In genomic region chr1:67366485-67366884, GRCm38 (mm10) we compare ENCODE assay signal across 21 mouse cellular contexts.
DNase-seq lines count a peak whose midpoint lies in the region; ATAC-seq and TF ChIP-seq lines count a peak whose summit lies in the region.
"Had no signal": no experiment of that assay in that cellular context is flagged by ENCODE, and none has a peak within 500 bp of the region (broad histone marks: within the 10 kb centered on the region; RNA-seq: fewer than 3 reads in every experiment).

No protein-coding gene starts in this region.

- no peaks in the 10 kb centered on the region for H3K36me3 ChIP-seq in midbrain, embryonic 10.5 days
- no peaks in the 10 kb centered on the region for H3K36me3 ChIP-seq in midbrain, postnatal 0 days (ENCODE audit: insufficient read depth, low read length)
- H3K36me3 ChIP-seq in forebrain, embryonic 13.5 days (ENCODE audit: poor library complexity, severe bottlenecking): no peaks in the 10 kb centered on the region
- no peaks in the 10 kb centered on the region for H3K36me3 ChIP-seq in forebrain, postnatal 0 days (ENCODE audit: insufficient read depth)
- no peaks in the 10 kb centered on the region for H3K36me3 ChIP-seq in midbrain, embryonic 16.5 days (ENCODE audit: control insufficient read depth, insufficient read depth, low read length)
- H3K36me3 ChIP-seq in thymus, adult 2 months (ENCODE audit: control insufficient read depth, insufficient read depth, low read length): no peaks in the 10 kb centered on the region
- H3K36me3 ChIP-seq: embryonic facial prominence, embryonic 15.5 days; kidney, embryonic 15.5 days; limb, embryonic 13.5 days; liver, embryonic 13.5 days had no signal

- H3K4me2 ChIP-seq in midbrain, postnatal 0 days (ENCODE audit: low read depth, low read length, poor library complexity, severe bottlenecking): no peak overlapping the region
- H3K4me2 ChIP-seq in forebrain, embryonic 13.5 days: no peak overlapping the region
- H3K4me2 ChIP-seq in forebrain, postnatal 0 days (ENCODE audit: low read depth): no peak overlapping the region
- no peak overlapping the region for H3K4me2 ChIP-seq in midbrain, embryonic 16.5 days (ENCODE audit: low read length)
- H3K4me2 ChIP-seq: embryonic facial prominence, embryonic 15.5 days; kidney, embryonic 15.5 days; limb, embryonic 13.5 days; liver, embryonic 13.5 days had no signal

- 43% methylated on average over 4 of the region's 4 CpGs for WGBS in midbrain, embryonic 10.5 days
- 9% methylated on average over 4 of the region's 4 CpGs for WGBS in midbrain, postnatal 0 days
- WGBS in forebrain, embryonic 13.5 days: 10% methylated on average over 4 of the region's 4 CpGs
- WGBS in forebrain, postnatal 0 days: 9% methylated on average over 4 of the region's 4 CpGs
- WGBS in midbrain, embryonic 16.5 days: 8% methylated on average over 4 of the region's 4 CpGs
- WGBS in thymus, adult 2 months: 79% methylated on average over 4 of the region's 4 CpGs

- H3K4me1 ChIP-seq in midbrain, embryonic 10.5 days: peaks cover 30% of the 10 kb centered on the region
- H3K4me1 ChIP-seq in midbrain, postnatal 0 days (ENCODE audit: insufficient read depth, low read length): no peaks in the 10 kb centered on the region
- peaks cover 18% of the 10 kb centered on the region for H3K4me1 ChIP-seq in forebrain, embryonic 13.5 days
- peaks cover 2% of the 10 kb centered on the region; the same call in 1 of the 2 replicates for H3K4me1 ChIP-seq in forebrain, postnatal 0 days (ENCODE audit: insufficient read depth)
- peaks cover 6% of the 10 kb centered on the region for H3K4me1 ChIP-seq in midbrain, embryonic 16.5 days (ENCODE audit: control insufficient read depth, insufficient read depth, low read length)
- H3K4me1 ChIP-seq in thymus, adult 2 months (replicated peaks; ENCODE audit: control insufficient read depth, insufficient read depth, low read length): no peaks in the 10 kb centered on the region
- H3K4me1 ChIP-seq: embryonic facial prominence, embryonic 15.5 days; kidney, embryonic 15.5 days; limb, embryonic 13.5 days; liver, embryonic 13.5 days had no signal

- H3K9ac ChIP-seq in midbrain, postnatal 0 days (replicated peaks; ENCODE audit: low read length, poor library complexity, severe bottlenecking): no peak overlapping the region
- no peak overlapping the region for H3K9ac ChIP-seq in forebrain, embryonic 13.5 days
- H3K9ac ChIP-seq in forebrain, postnatal 0 days: no peak overlapping the region
- no peak overlapping the region for H3K9ac ChIP-seq in midbrain, embryonic 16.5 days (ENCODE audit: low read depth, low read length)
- H3K9ac ChIP-seq: embryonic facial prominence, embryonic 15.5 days; kidney, embryonic 15.5 days; limb, embryonic 13.5 days; liver, embryonic 13.5 days had no signal

- no peak for DNase-seq in midbrain, embryonic 10.5 days (ENCODE audit: low spot score)
- DNase-seq in midbrain, postnatal 0 days (ENCODE audit: low spot score): no peak
- no peak for DNase-seq in forebrain, postnatal 0 days
- no peak for DNase-seq in cerebellum, adult 9-11 months
- DNase-seq in frontal cortex, postnatal 10 days (ENCODE audit: low spot score in 2 of 2): no peak
- DNase-seq in thymus, adult 2 months: no peak
- DNase-seq: adrenal gland, adult 2 months; cerebellum, adult 18-20 months; cerebellum, postnatal 36 days; gastrocnemius, postnatal 25 days; heart, postnatal 36 days; kidney, adult 11 months; kidney, postnatal 36 days; liver, embryonic 13.5 days; lung, adult 2 months had no signal

- no peaks in the 10 kb centered on the region for H3K27me3 ChIP-seq in midbrain, embryonic 10.5 days (ENCODE audit: low read depth, poor library complexity, severe bottlenecking)
- H3K27me3 ChIP-seq in midbrain, postnatal 0 days (ENCODE audit: insufficient read depth, low read length): no peaks in the 10 kb centered on the region
- H3K27me3 ChIP-seq in forebrain, embryonic 13.5 days: no peaks in the 10 kb centered on the region
- H3K27me3 ChIP-seq in forebrain, postnatal 0 days (ENCODE audit: insufficient read depth, low read length): no peaks in the 10 kb centered on the region
- H3K27me3 ChIP-seq in midbrain, embryonic 16.5 days (ENCODE audit: control insufficient read depth, insufficient read depth, low read depth, low read length): no peaks in the 10 kb centered on the region
- no peaks in the 10 kb centered on the region for H3K27me3 ChIP-seq in thymus, adult 2 months (ENCODE audit: control insufficient read depth, insufficient read depth, low read length)
- H3K27me3 ChIP-seq: embryonic facial prominence, embryonic 15.5 days; kidney, embryonic 15.5 days; limb, embryonic 13.5 days; liver, embryonic 13.5 days had no signal

- no peaks in the 10 kb centered on the region for H3K9me3 ChIP-seq in midbrain, embryonic 10.5 days (replicated peaks)
- H3K9me3 ChIP-seq in midbrain, postnatal 0 days (ENCODE audit: low read length): no peaks in the 10 kb centered on the region
- no peaks in the 10 kb centered on the region for H3K9me3 ChIP-seq in forebrain, embryonic 13.5 days (replicated peaks)
- no peaks in the 10 kb centered on the region for H3K9me3 ChIP-seq in forebrain, postnatal 0 days (ENCODE audit: low read length)
- no peaks in the 10 kb centered on the region for H3K9me3 ChIP-seq in midbrain, embryonic 16.5 days (replicated peaks; ENCODE audit: control insufficient read depth, low read length, poor library complexity, severe bottlenecking)
- H3K9me3 ChIP-seq: embryonic facial prominence, embryonic 15.5 days; kidney, embryonic 15.5 days; limb, embryonic 13.5 days; liver, embryonic 13.5 days had no signal

- peak overlapping the region; percentile 33 for H3K27ac ChIP-seq in midbrain, embryonic 10.5 days (replicated peaks)
- no peak overlapping the region for H3K27ac ChIP-seq in midbrain, postnatal 0 days (ENCODE audit: low read depth, low read length)
- H3K27ac ChIP-seq in forebrain, embryonic 13.5 days: peak overlapping the region; percentile 12
- no peak overlapping the region for H3K27ac ChIP-seq in forebrain, postnatal 0 days (ENCODE audit: low read depth, low read length)
- H3K27ac ChIP-seq in midbrain, embryonic 16.5 days (ENCODE audit: low read length): no peak overlapping the region
- no peak overlapping the region for H3K27ac ChIP-seq in thymus, adult 2 months (ENCODE audit: control insufficient read depth, insufficient read depth, low read length)
- H3K27ac ChIP-seq: embryonic facial prominence, embryonic 15.5 days; kidney, embryonic 15.5 days; limb, embryonic 13.5 days; liver, embryonic 13.5 days; stomach, postnatal 0 days had no signal

- no peak for TF ChIP-seq POLR2A in thymus, adult 2 months (IDR thresholded peaks at IDR 0.05; ENCODE audit: control insufficient read depth, extremely low read depth, insufficient read depth, low read length, poor library complexity)

- no peak for TF ChIP-seq CTCF in midbrain, postnatal 0 days (IDR thresholded peaks at IDR 0.05)
- TF ChIP-seq CTCF in forebrain, postnatal 0 days (IDR thresholded peaks at IDR 0.05; ENCODE audit: low read depth): no peak
- no peak for TF ChIP-seq CTCF in thymus, adult 2 months (IDR thresholded peaks at IDR 0.05; ENCODE audit: borderline replicate concordance, control insufficient read depth, extremely low read depth, insufficient read depth, low read length, poor library complexity)

- no peak for ATAC-seq in midbrain, postnatal 0 days (ENCODE audit: low FRiP score)
- peak; percentile 89 for ATAC-seq in forebrain, embryonic 13.5 days
- ATAC-seq in forebrain, postnatal 0 days: peak; percentile 56
- ATAC-seq in midbrain, embryonic 16.5 days: peak; percentile 62

- H3K4me3 ChIP-seq in midbrain, embryonic 10.5 days: no peak overlapping the region
- H3K4me3 ChIP-seq in midbrain, postnatal 0 days (ENCODE audit: low read depth, low read length): no peak overlapping the region
- H3K4me3 ChIP-seq in forebrain, embryonic 13.5 days: no peak overlapping the region
- H3K4me3 ChIP-seq in forebrain, postnatal 0 days (ENCODE audit: low read depth, low read length): no peak overlapping the region
- no peak overlapping the region for H3K4me3 ChIP-seq in midbrain, embryonic 16.5 days (ENCODE audit: low read depth, low read length)
- no peak overlapping the region for H3K4me3 ChIP-seq in thymus, adult 2 months (ENCODE audit: control insufficient read depth, insufficient read depth, low read length)
- H3K4me3 ChIP-seq: embryonic facial prominence, embryonic 15.5 days; kidney, embryonic 15.5 days; limb, embryonic 13.5 days; liver, embryonic 13.5 days had no signal

Comparison
In these comparisons a context has a peak if more than half of its experiments do, and no peak if none do; other contexts are left out.
1. H3K27ac ChIP-seq: peak in midbrain, embryonic 10.5 days (single experiment) and forebrain, embryonic 13.5 days (single experiment); none in midbrain, postnatal 0 days (single experiment), forebrain, postnatal 0 days (single experiment), midbrain, embryonic 16.5 days (single experiment) and thymus, adult 2 months (single experiment).